Mouse (Mus musculus) brain, embryonic 14.5 days (tissue): ENCODE results near the gene Tcf20. TPM values are rescaled to one million over a fixed set of nuclear protein-coding genes. Genes with fewer than 3 reads are reported as not detected.
A peak's percentile ranks its signal among the peaks of the same experiment; 100 is the strongest.

Experiments used
- DNase-seq: peaks from one replicate; pipeline ENCODE4 v3.0.0-alpha.2; 2011; ENCODE audit warnings: low read depth
- CTCF ChIP-seq: fragments of 200-500 bp; IDR thresholded peaks from 2 replicates; pipeline ENCODE4 v1.5.1; 2012; ENCODE audit warnings: inconsistent platforms, mild to moderate bottlenecking, moderate library complexity, borderline replicate concordance; ENCODE audit not compliant: insufficient read depth, insufficient read length; ENCODE audit errors: extremely low read depth
- POLR2A ChIP-seq: fragments of 200-500 bp; IDR thresholded peaks from 2 replicates; pipeline ENCODE4 v1.6.1; 2012; ENCODE audit warnings: mild to moderate bottlenecking, inconsistent platforms, borderline replicate concordance; ENCODE audit not compliant: poor library complexity, insufficient read depth, insufficient read length, severe bottlenecking; ENCODE audit errors: extremely low read depth
- polyA plus RNA-seq: library from polyadenylated mRNA; depleted of rRNA; stranded (reverse); fragments of >200 nt; gene quantifications from 2 replicates; pipeline ENCODE4 v1.2.3, GENCODE M21; 2012

Tcf20 gene
- polyA plus RNA-seq, 1 experiment = 46.8 TPM

DNA sequence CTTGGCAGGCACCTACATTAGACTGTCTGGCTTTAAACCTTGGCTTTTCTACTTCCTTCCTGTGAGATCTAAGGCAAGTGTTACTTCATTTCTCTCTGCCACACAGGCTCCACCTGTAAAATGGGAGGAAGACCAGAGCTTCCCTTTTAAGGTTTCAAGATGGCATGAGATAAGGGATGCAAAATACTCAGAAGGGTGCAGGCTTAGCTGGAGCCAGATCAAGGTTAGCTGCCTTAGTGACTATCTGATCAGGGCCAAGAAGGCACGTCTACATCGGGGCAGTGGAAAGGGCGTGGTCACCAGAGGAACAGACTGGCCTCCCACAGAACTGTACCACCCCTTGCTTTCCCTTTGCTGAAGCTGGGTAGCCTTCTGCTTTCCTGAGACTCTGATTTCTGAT, 73.2 kb downstream of the Tcf20 start:
- TF ChIP-seq POLR2A = no peak
- TF ChIP-seq CTCF = no peak
- DNase-seq = no peak

DNA sequence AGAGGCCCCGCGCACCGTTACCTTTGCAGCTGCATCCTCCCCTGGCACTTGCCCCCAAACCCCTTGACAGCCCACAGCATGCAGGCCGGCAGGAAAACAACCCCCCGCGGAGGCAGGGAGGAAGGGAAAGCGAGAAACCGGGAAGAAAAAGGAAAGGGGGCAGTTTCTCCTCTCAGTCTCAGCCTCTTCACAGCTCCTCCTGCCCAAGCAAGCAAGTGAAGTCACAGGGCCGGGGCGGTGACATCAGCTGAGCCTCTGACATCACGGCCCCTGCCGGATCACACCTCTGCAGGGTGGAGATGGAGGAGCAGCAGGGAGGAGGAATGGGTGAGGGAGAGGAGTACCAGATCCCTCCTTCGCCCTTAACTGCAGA, 75.7 kb downstream of the Tcf20 start:
- DNase-seq = peak; percentile 59
- TF ChIP-seq POLR2A (no peak), CTCF (no peak)

DNA sequence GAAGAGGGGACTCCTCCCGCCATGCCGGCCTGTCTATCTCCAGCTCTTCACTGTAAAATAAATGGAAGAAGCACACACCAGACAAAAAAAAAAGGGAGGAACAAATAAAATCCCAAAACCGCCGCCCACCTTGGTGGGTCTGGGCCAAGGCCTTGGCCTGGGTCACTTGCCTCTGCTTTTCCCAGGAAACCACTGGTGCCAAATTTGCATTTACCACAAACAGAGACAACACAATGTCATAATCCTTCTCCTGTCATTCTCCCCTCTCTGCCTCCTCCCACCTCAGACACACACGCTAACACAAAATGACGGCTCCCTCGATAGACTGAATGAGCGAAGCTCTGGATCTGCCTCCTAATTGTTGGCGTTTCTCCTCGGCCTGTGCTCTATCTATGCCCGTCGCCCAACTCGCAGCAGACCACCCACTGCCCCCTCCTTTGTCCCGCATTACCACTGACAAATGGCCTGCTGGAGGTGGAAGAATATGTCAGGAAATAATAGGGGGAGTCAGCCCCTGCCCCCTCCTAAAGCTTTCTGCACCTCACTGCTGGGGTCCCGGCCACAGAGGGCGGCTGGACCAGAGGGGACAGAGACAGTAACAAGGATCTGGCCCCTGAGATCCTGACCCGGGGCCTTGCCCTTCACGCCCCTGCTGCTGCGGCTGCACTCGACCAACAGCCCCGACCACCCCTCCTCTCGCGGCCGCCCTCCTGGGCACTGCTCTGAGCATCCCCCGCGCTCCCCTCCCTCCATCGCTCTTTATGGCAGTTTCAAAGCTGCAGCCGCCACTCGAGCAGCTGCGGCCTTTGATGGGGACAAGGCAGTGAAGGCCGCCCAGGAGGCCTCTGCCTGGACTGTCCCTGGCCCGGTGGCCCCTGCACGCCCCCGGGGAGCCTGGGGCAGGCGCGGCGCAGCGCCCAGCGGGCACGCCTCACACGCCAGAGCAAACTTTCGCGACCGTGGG, 76.4 kb downstream of the Tcf20 start:
- DNase-seq = peak; percentile 87

DNA sequence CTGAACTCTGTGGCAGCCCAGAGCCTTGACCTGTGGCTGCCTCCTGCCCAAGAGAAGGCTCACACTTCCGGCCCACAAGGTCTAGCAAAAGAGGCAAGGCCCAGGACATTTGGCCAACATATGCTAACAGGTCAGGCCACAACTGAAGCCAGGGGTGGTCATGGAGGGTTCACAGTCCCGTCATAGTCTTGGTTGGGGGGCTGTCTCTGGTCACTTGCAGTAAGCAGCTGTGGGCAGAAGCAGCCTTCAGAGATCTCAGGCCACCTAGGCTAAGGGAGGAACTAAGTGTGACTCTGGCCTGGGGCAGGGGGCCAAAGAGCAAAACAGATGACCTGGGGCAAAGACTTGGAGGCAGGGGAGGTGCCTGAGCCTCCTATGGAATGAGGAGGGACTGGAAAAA, 77.1 kb downstream of the Tcf20 start:
- DNase-seq = no peak
- TF ChIP-seq CTCF (no peak), POLR2A (no peak)

More for the DNA sequence above, 76.4 kb downstream of the Tcf20 start:
- TF ChIP-seq CTCF (no peak), POLR2A (no peak)

DNA sequence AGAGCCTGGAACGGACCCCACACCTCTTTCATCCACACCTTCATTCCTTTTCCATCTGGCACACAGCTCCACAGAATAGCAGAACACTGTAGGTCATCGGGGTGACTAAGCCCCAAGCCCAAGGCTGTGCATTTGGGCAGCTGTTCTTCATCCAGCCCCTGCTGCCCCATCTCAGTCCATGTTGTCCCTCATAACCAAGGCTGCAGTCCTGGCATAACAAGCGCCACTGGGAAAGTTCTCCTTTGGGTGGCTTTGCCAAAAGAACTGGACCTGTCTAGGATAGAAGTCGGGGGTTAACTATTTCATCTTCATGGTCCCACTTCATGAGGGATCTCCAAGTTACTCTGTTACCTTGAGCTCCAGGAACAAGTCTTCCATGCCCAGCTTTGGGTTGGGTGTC, 77.9 kb downstream of the Tcf20 start:
- TF ChIP-seq POLR2A (no peak), CTCF (no peak)
- no peak for DNase-seq

DNA sequence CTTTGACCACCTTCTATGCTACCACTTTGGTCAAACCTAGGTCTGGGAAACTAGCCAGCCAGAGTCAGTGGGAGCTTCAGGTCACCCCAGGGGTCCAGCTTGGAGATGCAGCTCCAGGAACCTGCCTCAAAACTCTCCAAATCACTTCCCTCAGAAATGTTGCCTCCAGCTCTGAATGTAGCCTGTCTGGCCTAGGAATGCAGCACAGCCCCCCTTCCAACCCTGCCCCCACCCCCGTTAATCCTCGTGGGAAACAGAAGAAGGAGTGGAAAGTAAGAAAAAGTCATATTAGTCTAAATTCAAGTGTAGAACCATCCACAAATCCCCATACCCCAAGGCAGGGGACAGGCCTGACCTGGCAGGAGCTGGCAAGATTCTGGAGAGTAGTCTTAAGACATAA, 79.2 kb downstream of the Tcf20 start:
- DNase-seq = no peak
- TF ChIP-seq POLR2A = no peak
- TF ChIP-seq CTCF = no peak

DNA sequence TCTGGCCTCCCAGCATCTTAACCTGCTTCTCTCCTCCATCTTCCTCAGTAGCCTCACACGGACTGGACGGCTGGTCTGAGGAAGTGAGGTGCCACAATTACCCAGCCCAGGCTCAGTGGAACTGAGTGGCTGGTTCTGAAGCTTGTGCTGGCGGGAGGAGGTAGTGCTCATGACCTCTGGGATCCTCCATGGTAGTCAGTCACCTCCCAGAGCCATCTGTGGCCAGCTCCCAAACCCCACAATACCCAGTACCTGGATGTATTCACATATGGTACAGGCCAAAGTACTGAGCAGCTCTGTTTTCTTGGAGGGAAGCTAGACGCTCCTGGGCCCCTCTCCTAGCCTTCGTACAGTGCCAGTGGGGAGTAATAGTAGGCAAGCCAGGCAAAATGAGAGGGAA, 80.4 kb downstream of the Tcf20 start:
- TF ChIP-seq POLR2A = no peak
- TF ChIP-seq CTCF = no peak
- no peak for DNase-seq

DNA sequence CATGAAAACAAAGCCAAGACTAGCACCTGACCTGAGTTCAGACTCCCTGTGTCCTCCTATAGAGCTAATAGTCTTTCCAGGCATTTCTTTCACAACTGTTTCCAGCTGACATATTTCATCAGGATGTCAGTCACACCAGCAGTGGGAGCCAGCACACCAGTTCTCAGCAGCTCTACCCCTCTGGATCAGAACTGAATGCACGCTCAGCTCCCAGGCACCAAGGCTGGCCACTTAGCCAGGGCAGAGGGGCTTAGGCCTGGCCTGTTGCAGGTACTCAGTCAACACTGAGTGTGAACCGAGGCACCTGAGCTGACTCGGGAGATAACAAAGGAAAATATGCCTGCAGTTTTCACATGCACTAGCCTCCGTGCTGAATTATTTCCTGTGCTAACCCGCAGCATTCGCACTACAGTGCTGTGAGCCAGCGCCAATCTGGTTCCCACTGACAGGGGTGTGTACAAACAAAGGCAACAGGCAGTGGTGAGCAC, 81.1 kb downstream of the Tcf20 start:
- DNase-seq = peak; percentile 55

DNA sequence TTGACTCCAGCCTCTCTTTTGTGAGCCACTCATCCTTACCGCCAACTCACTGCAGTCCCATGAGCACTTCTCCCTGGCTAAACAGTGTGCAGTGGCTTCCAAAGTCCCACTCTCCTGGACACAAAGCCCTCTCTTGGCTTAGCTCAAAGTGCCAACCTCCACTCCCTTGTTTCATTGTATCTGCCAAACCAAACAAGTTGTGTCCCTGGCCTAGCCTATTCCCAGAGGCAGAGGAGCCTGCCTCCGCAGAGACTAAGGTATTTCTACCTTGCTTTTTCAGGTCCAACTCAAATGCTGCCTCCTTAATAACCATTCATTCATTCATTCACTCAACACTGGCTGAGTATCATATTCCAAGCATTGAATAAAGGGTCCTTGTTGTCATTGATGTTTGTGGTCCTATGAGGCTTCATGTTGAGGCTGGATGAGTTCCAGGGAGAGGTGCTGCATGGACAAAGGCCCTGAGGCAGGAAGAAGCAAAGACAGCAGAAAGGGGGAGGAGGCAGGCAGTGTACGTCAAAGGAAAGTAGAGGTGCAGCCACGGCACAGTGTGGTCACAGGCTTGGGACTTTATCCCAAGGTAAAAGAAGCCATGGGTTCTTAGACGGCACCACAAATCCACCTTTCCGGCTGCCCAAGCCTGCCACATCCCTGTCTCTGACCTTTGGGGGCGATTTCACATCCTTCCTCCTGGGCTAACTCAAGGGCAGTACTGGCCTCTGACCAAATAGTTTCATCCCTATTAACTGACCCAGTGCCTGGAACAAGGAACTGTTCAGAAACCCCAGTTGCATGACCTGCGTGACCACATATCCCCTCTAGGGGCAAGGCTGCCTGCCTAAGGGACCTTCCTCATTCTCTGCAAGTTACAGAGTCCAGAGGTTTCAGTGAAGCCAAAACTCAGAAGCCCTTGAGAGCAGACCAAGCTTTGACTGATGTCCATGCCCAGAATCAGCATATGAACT, 82.0 kb downstream of the Tcf20 start:
- TF ChIP-seq POLR2A (no peak), CTCF (no peak)
- DNase-seq = no peak

More for the DNA sequence above, 81.1 kb downstream of the Tcf20 start:
- TF ChIP-seq CTCF (peak; percentile 51; the same call in 1 of the 2 replicates), POLR2A (no peak)

DNA sequence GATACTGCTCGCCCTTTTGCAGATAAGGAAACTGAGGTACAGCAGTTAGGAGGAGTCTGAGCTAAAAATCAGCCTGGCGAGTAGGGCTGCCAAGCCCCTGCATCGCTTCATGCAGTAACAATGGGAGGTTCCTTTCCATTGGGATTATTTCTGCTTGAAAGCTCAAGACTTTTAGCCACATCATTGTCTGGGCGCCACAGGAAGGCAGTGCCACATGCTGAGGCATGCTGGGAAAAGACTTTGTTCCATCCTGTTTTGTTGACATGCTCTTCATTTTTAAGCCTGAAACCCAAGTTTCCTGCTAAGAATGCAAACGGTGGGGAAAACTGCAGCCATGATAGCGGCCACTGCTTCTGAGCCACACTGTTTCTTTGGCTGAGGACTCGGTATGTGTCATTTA, 83.1 kb downstream of the Tcf20 start:
- TF ChIP-seq POLR2A (no peak), CTCF (no peak)
- DNase-seq = peak; percentile 58

DNA sequence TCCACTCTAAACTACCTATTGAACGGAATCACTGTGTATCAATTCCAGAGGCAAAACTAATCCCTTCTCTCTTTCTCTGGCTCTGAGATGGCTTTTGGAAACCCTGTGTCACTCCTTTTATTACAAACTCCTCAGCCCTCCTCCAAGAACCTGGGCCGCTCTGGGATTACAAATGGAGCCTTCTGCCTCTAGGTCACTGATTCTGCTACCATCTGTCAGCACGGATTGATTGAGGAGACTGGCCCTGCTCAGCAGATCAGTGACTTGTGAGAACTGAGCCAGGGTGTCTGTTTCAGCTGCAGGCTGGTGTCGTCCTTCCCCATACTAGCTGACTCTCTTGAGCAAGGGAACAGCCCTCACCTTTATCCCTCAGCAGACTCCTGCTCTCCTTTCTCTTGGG, 85.2 kb downstream of the Tcf20 start:
- no peak for DNase-seq
- TF ChIP-seq CTCF (no peak), POLR2A (no peak)
